Mouse (Mus musculus) CD4-positive helper T cell, adult 2 months (primary cell): Measurements from ENCODE around the gene Nr2e1.

Experiments used
- DNase-seq: peaks from one replicate; pipeline ENCODE4 v3.0.0-alpha.2; 2012; ENCODE audit warnings: low read depth, missing footprints, low spot score

Gene Nr2e1

GRCm38 (mm10) chr10:42546507-42546906, 36.9 kb downstream of the Nr2e1 start:
- no peak for DNase-seq

DNA sequence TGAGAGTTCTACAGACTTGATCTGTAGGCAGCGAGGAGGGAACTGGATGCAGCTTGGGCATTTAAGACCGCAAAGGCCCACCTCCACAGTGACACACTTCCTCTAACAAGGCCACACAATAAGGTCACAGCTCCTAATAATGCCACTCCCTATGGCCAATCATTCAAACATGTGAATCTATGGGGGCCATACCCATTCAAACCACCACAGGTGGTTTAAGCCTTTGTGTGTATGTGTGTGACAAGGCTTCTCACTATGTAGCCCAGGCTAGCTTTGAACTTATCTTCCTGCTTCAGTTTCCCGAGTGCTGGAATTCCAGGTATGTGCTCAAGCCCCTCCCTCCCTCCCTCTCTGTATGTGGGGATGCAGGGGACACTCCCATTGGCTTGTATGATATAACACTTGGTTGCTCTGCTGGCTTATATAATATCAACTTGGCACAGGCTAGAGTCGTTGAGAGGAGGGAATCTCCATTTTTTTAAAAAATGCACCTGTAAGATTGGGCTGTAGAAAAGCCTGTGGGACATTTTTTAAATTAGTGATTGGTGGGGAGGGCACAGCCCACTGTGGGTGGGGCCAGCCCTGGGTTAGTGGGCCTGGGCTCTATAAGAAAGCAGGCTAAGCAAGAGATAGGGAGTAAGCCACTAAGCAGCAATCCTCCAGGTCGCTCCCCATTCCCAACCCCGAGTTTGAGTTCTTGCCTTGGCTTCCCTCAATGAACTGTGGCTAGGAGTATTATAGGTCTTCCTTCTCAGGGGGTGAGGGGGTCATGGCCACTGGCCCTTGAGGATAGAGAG, 37.5 kb downstream of the Nr2e1 start:
- DNase-seq: no peak

DNA sequence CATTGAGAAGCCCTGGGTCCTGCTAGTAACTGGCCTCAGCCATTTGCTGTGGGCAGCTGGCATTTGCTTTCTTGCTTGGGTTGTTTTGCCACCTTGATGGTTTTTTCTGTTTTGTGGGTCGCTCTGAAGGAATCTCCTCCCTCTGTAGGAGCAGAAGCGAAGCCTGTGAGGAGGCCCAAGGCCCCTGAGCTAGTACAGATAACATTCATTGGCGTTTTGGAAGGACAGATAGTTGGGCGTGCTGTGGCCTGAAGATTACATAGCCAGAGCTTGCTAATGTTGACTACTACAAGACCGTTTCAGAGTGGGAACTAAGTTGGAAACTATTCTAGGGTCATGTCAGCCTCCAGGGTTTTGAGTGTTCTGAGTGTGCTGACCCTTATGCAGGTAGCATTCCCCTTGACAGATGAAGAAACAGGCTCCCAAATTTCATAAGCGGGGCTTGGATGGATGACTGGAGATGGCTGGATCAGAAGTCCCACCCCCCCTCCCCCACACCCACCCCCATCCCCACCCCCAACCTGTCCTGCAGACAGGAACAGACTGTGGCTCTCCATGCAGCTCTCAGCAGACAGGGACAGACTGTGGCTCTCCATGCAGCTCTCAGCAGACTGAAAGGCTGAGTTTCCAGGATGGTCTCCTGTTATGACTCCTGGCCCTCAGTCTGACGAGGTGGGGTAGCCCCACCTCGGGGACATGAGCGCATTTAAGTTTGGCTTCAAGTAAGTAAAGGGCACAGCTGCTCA, 45.7 kb downstream of the Nr2e1 start:
- no peak for DNase-seq

- DNase-seq: no peak
These were observed 49.5 kb downstream of the Nr2e1 start for GRCm38 (mm10) chr10:42533836-42534453.

GRCm38 (mm10) chr10:42525682-42526081, 57.8 kb downstream of the Nr2e1 start:
- no peak for DNase-seq

DNA sequence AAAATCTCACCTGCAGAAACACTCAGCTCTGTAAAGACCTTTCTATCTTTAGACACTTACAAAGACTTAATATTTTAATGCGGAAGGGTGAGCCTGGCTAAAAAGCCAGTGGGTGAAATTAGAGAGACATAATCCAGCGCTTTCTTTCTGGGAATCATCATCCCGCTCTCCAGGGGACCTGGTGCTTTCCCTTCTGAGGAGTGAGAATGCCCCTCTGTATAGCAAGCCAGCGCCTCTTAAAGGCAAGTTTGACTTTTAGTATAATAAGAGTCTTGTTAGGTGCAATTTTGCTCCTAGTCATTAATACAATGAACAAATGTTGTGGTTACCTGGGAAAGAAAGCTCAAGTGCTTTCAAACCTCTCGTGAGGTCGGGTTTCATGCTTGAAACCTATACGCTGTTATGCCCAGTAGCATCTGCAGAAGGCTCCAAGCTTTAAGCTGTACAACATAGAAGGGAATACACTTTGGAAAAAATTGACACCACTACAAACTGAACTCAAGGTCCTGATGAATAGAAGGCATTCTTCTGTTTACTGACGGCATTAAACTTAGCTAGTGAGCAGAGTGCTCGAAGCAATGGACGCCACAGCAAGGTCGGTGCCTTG, 59.8 kb downstream of the Nr2e1 start:
- DNase-seq: no peak

DNA sequence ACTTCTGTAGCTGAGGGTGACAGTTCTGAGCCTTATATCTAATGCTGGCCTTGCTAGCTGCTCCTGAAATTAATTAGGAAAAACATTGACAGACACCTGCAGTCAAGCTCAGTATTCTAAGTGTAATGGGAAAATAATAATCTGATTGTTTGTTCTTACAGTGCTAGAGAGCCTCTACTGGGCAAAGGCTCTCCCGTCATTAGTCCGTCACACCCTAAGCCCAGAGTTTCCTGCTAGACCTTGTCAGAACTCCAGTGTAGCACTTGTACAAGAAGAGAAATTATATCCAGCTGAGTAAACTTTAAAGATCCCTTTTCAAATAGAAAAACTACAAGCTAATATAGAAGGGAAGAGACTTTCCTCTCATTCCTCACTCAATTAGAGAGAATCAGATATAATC, 60.5 kb downstream of the Nr2e1 start:
- DNase-seq: no peak

GRCm38 (mm10) chr10:42521315-42521981, 62.0 kb downstream of the Nr2e1 start:
- DNase-seq: no peak

GRCm38 (mm10) chr10:42518363-42518762, 65.1 kb downstream of the Nr2e1 start:
- DNase-seq: no peak

DNA sequence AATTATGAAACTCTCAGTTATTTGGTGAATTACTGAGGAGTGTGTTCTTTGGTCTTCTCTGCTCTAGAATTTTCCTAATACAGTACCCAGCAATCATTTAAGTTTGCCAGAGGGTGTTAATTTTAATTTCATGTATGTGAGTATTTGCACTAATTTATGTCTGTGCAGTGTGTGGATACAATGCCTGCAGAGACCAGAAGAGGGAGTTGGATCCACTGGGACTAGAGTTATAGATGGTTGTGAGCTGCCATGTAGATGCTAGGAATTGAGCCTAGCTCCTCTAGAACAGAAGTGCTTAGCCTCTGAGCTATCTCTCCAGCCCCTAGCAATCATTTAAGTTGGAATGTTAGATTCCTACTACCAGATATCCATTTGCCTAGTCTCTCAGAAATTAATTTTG, 69.3 kb downstream of the Nr2e1 start:
- no peak for DNase-seq
